Mouse (Mus musculus) midbrain, embryonic 14.5 days (tissue): ENCODE data around the gene Lce6a. TPM values are rescaled to one million over a fixed set of nuclear protein-coding genes. Genes with fewer than 3 reads are reported as not detected.
A peak's percentile ranks its signal among the peaks of the same experiment; 100 is the strongest.

Experiments used
- ATAC-seq: fragments of 200-750 bp; cut with Nextera tagmentation; 2 replicates; pipeline ENCODE4 v1.8.0; 2017; ENCODE audit warnings: moderate number of reproducible peaks, moderate library complexity; ENCODE audit not compliant: low FRiP score, low TSS enrichment
- DNase-seq: peaks from one replicate; pipeline ENCODE4 v3.0.0-alpha.2; 2015
- H3K27ac ChIP-seq: fragments of 300-500 bp; sonication (generic); replicated peaks from 2 replicates; pipeline ENCODE4 v1.5.1; 2014; ENCODE audit warnings: mild to moderate bottlenecking, low read depth, low read length, moderate library complexity
- H3K27me3 ChIP-seq: fragments of 300-500 bp; sonication (generic); 2 replicates; pipeline ENCODE4 v1.6.1; 2014; ENCODE audit warnings: low read length, control low read depth, mixed read lengths; ENCODE audit not compliant: control insufficient read depth, insufficient read depth
- H3K36me3 ChIP-seq: fragments of 300-500 bp; sonication (generic); 2 replicates; pipeline ENCODE4 v1.6.1; 2014; ENCODE audit warnings: low read length, control low read depth; ENCODE audit not compliant: control insufficient read depth, insufficient read depth
- H3K4me1 ChIP-seq: fragments of 300-500 bp; sonication (generic); 2 replicates; pipeline ENCODE4 v1.6.1; 2014; ENCODE audit warnings: mild to moderate bottlenecking, antibody characterized with exemption, low read length, control low read depth; ENCODE audit not compliant: control insufficient read depth, insufficient read depth
- H3K4me2 ChIP-seq: fragments of 300-500 bp; sonication (generic); 2 replicates; pipeline ENCODE4 v1.6.1; 2014; ENCODE audit warnings: mild to moderate bottlenecking, low read length, moderate library complexity
- H3K4me3 ChIP-seq: fragments of 300-500 bp; sonication (generic); replicated peaks from 2 replicates; pipeline ENCODE4 v1.5.1; 2014; ENCODE audit warnings: low read depth, low read length
- H3K9ac ChIP-seq: fragments of 300-500 bp; sonication (generic); replicated peaks from 2 replicates; pipeline ENCODE4 v1.6.1; 2014; ENCODE audit warnings: mild to moderate bottlenecking, low read length, moderate library complexity
- H3K9me3 ChIP-seq: fragments of 300-500 bp; sonication (generic); 2 replicates; pipeline ENCODE4 v1.6.1; 2016; ENCODE audit warnings: low read length, control low read depth, mixed read lengths; ENCODE audit not compliant: control insufficient read depth
- WGBS: fragments of 180-500 bp; shearing (Covaris S2); extraction: QIAGEN DNeasy Blood & Tissue Kit; methylation state at CpG from one replicate; pipeline ENCODE4 v1.1.7; 2014; 5-methylcytosine and 5-hydroxymethylcytosine counted together
- polyA plus RNA-seq: library from polyadenylated mRNA; unstranded; fragments of >200 nt; fragmentation: Nextera tagmentation; extraction: Ambion mirVana; gene quantifications from 2 replicates; pipeline ENCODE4 v1.2.1, GENCODE M21; 2014

The Lce6a gene
- not detected in 2 replicates for polyA plus RNA-seq

- no peaks in the 10 kb centered on the region for H3K9me3 ChIP-seq
- WGBS = 82% methylated on average over 2 of the region's 2 CpGs
- H3K4me1 ChIP-seq = no peaks in the 10 kb centered on the region
- no peak within 1 kb of the TSS for H3K27ac ChIP-seq
- ATAC-seq (no peak), DNase-seq (no peak)
- no peak within 1 kb of the TSS for H3K9ac ChIP-seq
- no peak within 1 kb of the TSS for H3K4me3 ChIP-seq
- no peak within 1 kb of the TSS for H3K4me2 ChIP-seq
- H3K27me3 ChIP-seq = no peaks in the 10 kb centered on the region
- no peaks in the 10 kb centered on the region for H3K36me3 ChIP-seq
Observed at GRCm38 (mm10) chr3:92621560-92621959, at the start of gene Lce6a. TSS of gene Lce6a (minus strand) at chr3:92621660.

- Histone ChIP-seq H3K9ac (no peak within 1 kb of the TSS), H3K27me3 (no peaks in the 10 kb centered on the region), H3K9me3 (no peaks in the 10 kb centered on the region), H3K27ac (no peak within 1 kb of the TSS), H3K36me3 (no peaks in the 10 kb centered on the region), H3K4me2 (no peak within 1 kb of the TSS), H3K4me1 (no peaks in the 10 kb centered on the region), H3K4me3 (no peak within 1 kb of the TSS)
- DNase-seq (no peak), ATAC-seq (no peak)
Observed at GRCm38 (mm10) chr3:92670215-92670614, 48.8 kb upstream of the Lce6a start, which contains the start of gene Lce1a2. TSS of gene Lce1a2 (minus strand) at chr3:92670315.

- Histone ChIP-seq H3K9ac (no peak within 1 kb of the TSS), H3K4me2 (no peak within 1 kb of the TSS), H3K9me3 (no peaks in the 10 kb centered on the region), H3K36me3 (no peaks in the 10 kb centered on the region), H3K4me3 (no peak within 1 kb of the TSS), H3K27ac (no peak within 1 kb of the TSS), H3K27me3 (no peaks in the 10 kb centered on the region), H3K4me1 (no peaks in the 10 kb centered on the region)
- ATAC-seq = no peak
- no peak for DNase-seq
Observed at GRCm38 (mm10) chr3:92656826-92657225, 35.4 kb upstream of the Lce6a start, which contains the start of gene Lce1b. TSS of gene Lce1b (minus strand) at chr3:92656926.

- no peak within 1 kb of the TSS for H3K4me3 ChIP-seq
- H3K27me3 ChIP-seq = no peaks in the 10 kb centered on the region
- no peaks in the 10 kb centered on the region for H3K36me3 ChIP-seq
- no peak within 1 kb of the TSS for H3K4me2 ChIP-seq
- DNase-seq = no peak
- ATAC-seq = no peak
- no peak within 1 kb of the TSS for H3K9ac ChIP-seq
- H3K27ac ChIP-seq = no peak within 1 kb of the TSS
- no peaks in the 10 kb centered on the region for H3K4me1 ChIP-seq
- H3K9me3 ChIP-seq = no peaks in the 10 kb centered on the region
- WGBS = 87% methylated on average over 1 of the region's 1 CpGs
Observed at GRCm38 (mm10) chr3:92648207-92648606, 26.7 kb upstream of the Lce6a start, which contains the start of gene Lce1a1. TSS of gene Lce1a1 (minus strand) at chr3:92648307.

- 93% methylated on average over 15 of the region's 15 CpGs for WGBS
- Histone ChIP-seq H3K27ac (no peak overlapping the region), H3K27me3 (no peaks in the 10 kb centered on the region), H3K9me3 (no peaks in the 10 kb centered on the region), H3K36me3 (no peaks in the 10 kb centered on the region), H3K9ac (no peak overlapping the region), H3K4me2 (no peak overlapping the region), H3K4me1 (no peaks in the 10 kb centered on the region), H3K4me3 (no peak overlapping the region)
- ATAC-seq (no peak), DNase-seq (no peak)
Observed at GRCm38 (mm10) chr3:92639854-92640253, 18.4 kb upstream of the Lce6a start.

- H3K27ac ChIP-seq = no peak overlapping the region
- H3K9ac ChIP-seq = no peak overlapping the region
- H3K36me3 ChIP-seq = no peaks in the 10 kb centered on the region
- H3K4me2 ChIP-seq = no peak overlapping the region
- WGBS = 76% methylated on average over 3 of the region's 3 CpGs
- H3K9me3 ChIP-seq = no peaks in the 10 kb centered on the region
- no peaks in the 10 kb centered on the region for H3K27me3 ChIP-seq
- H3K4me1 ChIP-seq = no peaks in the 10 kb centered on the region
- no peak overlapping the region for H3K4me3 ChIP-seq
- DNase-seq (peak; percentile 3), ATAC-seq (no peak; the same call in 1 of the 2 replicates)
Observed at GRCm38 (mm10) chr3:92638653-92638991, 17.2 kb upstream of the Lce6a start.

- no peaks in the 10 kb centered on the region for H3K9me3 ChIP-seq
- no peaks in the 10 kb centered on the region for H3K36me3 ChIP-seq
- no peak overlapping the region for H3K9ac ChIP-seq
- DNase-seq (peak; percentile 62), ATAC-seq (peak; percentile 46; the same call in 1 of the 2 replicates)
- H3K4me3 ChIP-seq = no peak overlapping the region
- H3K27ac ChIP-seq = no peak overlapping the region
- no peaks in the 10 kb centered on the region for H3K4me1 ChIP-seq
- no peaks in the 10 kb centered on the region for H3K27me3 ChIP-seq
- no peak overlapping the region for H3K4me2 ChIP-seq
- WGBS = 29% methylated on average over 1 of the region's 1 CpGs
Observed at GRCm38 (mm10) chr3:92637745-92638652, 16.5 kb upstream of the Lce6a start.

GRCm38 (mm10) chr3:92609804-92610203 is 11.7 kb downstream of the Lce6a start:
- no peak overlapping the region for H3K4me3 ChIP-seq
- H3K27ac ChIP-seq = no peak overlapping the region
- H3K36me3 ChIP-seq = no peaks in the 10 kb centered on the region
- H3K4me2 ChIP-seq = no peak overlapping the region
- no peak for ATAC-seq
- H3K27me3 ChIP-seq = no peaks in the 10 kb centered on the region
- no peaks in the 10 kb centered on the region for H3K4me1 ChIP-seq
- H3K9ac ChIP-seq = no peak overlapping the region
- WGBS = 71% methylated on average over 1 of the region's 1 CpGs
- no peaks in the 10 kb centered on the region for H3K9me3 ChIP-seq
- no peak for DNase-seq

GRCm38 (mm10) chr3:92607392-92607791 is 14.1 kb downstream of the Lce6a start, which contains the start of gene 2210017I01Rik:
TSS of gene 2210017I01Rik (minus strand) at chr3:92607492.
- no peaks in the 10 kb centered on the region for H3K4me1 ChIP-seq
- no peak within 1 kb of the TSS for H3K27ac ChIP-seq
- H3K36me3 ChIP-seq = no peaks in the 10 kb centered on the region
- H3K9me3 ChIP-seq = no peaks in the 10 kb centered on the region
- DNase-seq = no peak
- ATAC-seq = no peak
- no peaks in the 10 kb centered on the region for H3K27me3 ChIP-seq
- H3K9ac ChIP-seq = no peak within 1 kb of the TSS
- no peak within 1 kb of the TSS for H3K4me2 ChIP-seq
- no peak within 1 kb of the TSS for H3K4me3 ChIP-seq
